Mouse (Mus musculus): ENCODE measurements around the gene Hddc2.
"Not testable (repeated sequence)": the region's sequence is repeated elsewhere in the genome, so short reads cannot be mapped to it uniquely, and the experiment has no call there.

Hddc2 gene

DNA sequence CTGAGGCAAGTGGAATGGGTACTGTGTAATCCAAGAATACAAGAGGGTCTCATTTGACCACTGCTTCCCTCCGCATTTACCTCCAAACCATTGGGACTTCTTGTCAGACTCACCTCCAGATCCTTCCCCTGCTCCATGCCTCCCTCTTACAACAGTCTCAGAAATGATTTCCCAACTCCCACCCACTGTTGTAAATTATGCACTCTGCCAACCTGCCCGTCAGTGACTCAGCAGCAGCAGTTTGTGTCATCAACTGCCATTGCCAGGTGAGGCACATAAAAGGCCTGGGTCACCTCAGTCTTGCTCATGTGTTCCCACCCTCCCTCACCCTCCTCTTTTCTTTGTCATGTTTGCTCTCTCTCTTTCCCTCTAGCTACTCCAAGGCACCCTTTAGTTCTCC is 41.0 kb downstream of the Hddc2 start:
- DNase-seq (ENCODE audit: low spot score in 2 of 2): no peak

DNA sequence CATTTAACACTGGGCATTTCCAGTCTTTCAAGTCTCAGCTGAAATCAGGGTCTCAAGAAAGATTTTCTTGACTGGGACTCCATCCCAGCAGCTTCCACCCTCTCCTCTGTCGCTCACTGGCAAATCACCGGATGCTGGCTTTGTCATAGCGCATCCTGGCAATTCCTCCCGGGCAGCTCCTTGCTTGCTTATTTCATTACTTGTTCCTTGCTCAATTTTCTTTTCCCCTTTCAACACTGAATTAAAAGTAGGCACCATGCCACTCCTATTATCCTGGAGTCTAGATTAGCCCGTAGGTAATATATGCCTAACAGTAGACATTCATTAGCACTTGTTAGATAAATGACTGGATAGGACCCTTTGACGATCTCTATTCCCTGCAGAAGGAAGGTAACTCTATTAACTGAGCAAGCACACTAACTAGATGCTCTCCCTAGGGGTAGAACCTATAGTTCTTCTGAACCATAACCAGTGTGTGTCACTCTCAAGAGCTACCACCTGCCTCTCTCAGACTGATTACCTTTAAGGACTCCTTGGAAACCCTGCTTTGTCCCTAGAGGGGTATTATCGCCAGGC is 41.8 kb downstream of the Hddc2 start:
- no peak for DNase-seq (ENCODE audit: low spot score in 2 of 2)

DNA sequence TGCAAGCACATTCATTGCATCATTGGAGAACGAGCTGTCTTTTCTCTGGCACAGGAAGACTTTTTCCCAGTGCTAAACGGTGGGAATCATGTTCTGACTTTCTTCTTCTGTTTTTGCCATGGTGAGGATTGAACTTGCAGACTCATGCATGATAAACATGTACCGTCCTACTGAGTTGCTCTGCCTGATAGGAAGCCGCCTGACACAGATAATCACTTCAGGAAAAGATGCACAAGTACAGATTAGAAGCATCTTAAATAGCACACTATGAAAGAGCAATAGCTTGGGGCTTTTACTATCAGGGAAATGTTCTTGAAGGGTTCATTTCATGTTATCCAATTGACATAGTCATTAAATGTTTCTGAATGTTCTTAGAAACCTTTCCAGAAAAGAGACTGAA is 46.6 kb downstream of the Hddc2 start:
- no peak for DNase-seq (ENCODE audit: low spot score in 2 of 2)

DNA sequence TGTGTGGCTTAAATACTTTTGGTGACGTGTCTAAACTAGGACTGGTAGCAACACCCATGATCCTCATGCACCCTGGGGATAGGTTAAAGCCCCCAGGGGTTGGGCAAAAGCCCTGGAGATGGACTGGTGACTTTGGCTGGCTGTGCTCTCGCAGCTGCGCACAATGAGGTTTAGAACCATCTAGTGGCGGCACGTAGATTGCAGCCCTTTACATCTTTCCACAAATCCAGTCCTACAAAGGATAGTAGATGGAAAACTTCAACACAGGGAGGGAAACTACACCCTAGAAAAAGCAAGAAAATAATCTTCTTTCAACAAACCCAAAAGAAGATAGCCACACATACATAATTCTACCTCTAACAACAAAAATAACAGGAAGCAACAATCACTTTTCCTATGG is 57.0 kb downstream of the Hddc2 start:
- not testable (repeated sequence) for DNase-seq (ENCODE audit: low spot score in 2 of 2)

Measured in natural killer cell, adult 2 months (primary cell).